Mouse (Mus musculus) ES-E14 (cell line): ENCODE measurements around the gene Rbfox3.

ENCODE experiments used
- CHD2 ChIP-seq: IDR thresholded peaks from 2 replicates; pipeline ENCODE4 v1.6.1; 2014; ENCODE audit warnings: mild to moderate bottlenecking, low read depth, low read length, inconsistent platforms
- HCFC1 ChIP-seq: IDR thresholded peaks from 2 replicates; pipeline ENCODE4 v1.6.1; 2012; ENCODE audit warnings: low read length, inconsistent platforms, borderline replicate concordance; ENCODE audit not compliant: insufficient read depth
- MAFK ChIP-seq: IDR thresholded peaks from 2 replicates; pipeline ENCODE4 v1.6.1; 2014; ENCODE audit warnings: mild to moderate bottlenecking, low read depth, low read length, inconsistent platforms; ENCODE audit not compliant: insufficient read depth
- ZC3H11A ChIP-seq: IDR thresholded peaks from 2 replicates; pipeline ENCODE4 v1.6.1; 2012; ENCODE audit warnings: low read depth, mild to moderate bottlenecking, inconsistent platforms, low read length, borderline replicate concordance

GRCm38 (mm10) chr11:118729373-118729772, 182.0 kb downstream of the Rbfox3 start:
- TF ChIP-seq ZC3H11A (no peak), HCFC1 (no peak), MAFK (no peak), CHD2 (no peak)
